Mouse (Mus musculus): ENCODE results near the gene Tnfrsf11a.

DNA sequence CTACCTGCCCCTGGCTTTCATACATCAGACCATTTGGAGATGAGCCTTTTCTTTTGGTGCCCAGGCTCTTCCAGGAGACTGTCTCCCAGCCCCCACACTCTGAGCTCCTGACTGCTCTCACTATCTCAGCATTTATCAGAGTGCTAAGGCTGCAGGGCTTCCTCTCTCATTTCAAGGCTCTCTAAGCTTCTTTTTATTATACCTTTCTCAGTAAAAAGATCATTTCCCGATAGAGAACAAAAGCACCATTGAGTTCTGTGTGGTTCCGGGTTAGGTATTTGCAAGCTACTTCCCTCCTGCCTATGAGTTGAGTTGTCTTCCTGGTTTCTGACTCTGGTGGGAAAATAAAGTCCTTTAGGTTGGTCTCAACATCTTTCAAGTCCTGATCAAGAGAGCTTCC is 103.0 kb downstream of the Tnfrsf11a start:
- TF ChIP-seq POLR2A (IDR thresholded peaks at IDR 0.05; ENCODE audit: low read depth, low read length) (no peak), CTCF (IDR thresholded peaks at IDR 0.05; ENCODE audit: extremely low read depth, insufficient read depth, insufficient read length, insufficient replicate concordance) (no peak)
